Mouse (Mus musculus): ENCODE measurements around the gene Psg29.

The Psg29 gene

GRCm38 (mm10) chr7:17203177-17203576 lies at the start of gene Psg29:
Psg29 (plus strand) TSS chr7:17203477.
- DNase-seq = no peak

DNA sequence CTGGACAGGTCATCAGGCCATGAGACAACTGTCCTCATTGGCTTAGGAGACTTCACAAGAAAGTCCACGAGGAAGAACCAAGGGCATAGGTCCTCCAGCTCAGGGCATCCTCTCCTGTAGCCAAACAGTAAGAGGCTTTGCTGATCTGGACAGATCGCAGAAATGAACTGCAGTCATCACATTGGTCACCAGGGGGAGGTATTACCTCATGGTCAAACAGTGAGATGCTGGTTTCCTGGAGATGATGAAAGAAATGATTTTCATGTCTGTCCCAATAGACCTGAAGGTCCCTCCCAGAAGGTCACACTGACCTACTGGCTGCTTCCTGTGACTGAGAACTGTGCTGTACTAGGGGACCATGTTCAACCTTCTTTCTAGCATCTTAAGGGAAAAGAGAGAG lies 47.6 kb upstream of the Psg29 start:
- DNase-seq = peak; percentile 79 to 86

- DNase-seq = peak; percentile 15 to 76
Observed at GRCm38 (mm10) chr7:17156885-17157677, 46.2 kb upstream of the Psg29 start.

- DNase-seq = peak; percentile 46 to 55
Observed at GRCm38 (mm10) chr7:17159011-17159410, 44.3 kb upstream of the Psg29 start.

- DNase-seq = no peak
Observed at GRCm38 (mm10) chr7:17171827-17172226, 31.4 kb upstream of the Psg29 start.

DNA sequence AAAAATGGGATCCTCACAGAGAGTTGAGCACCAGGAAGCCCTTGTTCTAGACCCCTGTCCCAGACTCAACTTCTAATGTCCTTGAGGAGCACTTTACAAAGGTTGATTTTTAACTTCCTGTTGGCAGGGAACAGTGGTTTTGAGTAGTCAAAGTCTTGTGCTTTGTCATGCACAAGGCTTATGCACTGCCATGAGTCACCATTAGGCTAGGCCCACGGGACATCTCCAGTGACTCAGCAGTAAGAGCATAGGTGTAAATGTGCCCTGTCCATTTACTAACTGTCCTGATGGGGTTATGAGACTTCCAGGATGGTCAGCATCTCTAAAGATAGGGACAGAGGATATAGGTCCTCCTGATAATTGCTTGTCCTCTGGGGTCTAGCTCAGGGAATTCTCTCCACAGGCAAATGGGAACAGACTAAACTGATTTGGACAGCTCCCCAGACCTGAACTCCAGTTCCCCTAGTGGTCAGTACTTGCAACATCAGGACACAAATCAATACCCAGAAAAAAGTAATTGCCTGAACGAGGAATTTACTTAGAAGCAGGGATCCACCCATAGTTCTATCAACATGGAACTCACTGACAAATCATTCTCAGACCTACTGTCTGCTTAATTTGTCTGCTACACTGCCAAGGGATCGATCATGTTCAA lies 2.4 kb downstream of the Psg29 start:
- DNase-seq = peak in 1 of 2 experiments; percentile 6
